Mouse (Mus musculus) olfactory bulb, adult 2 months (tissue): Measurements from ENCODE around the gene Psmd1.

Experiments
- CTCF ChIP-seq: fragments of 200-500 bp; IDR thresholded peaks from 2 replicates; pipeline ENCODE4 v1.5.1; 2012; ENCODE audit warnings: low read depth, mild to moderate bottlenecking, low read length, moderate library complexity; ENCODE audit not compliant: insufficient read depth
- POLR2A ChIP-seq: fragments of 200-500 bp; IDR thresholded peaks from 2 replicates; pipeline ENCODE4 v1.6.1; 2012; ENCODE audit warnings: mild to moderate bottlenecking, low read depth, low read length, moderate library complexity; ENCODE audit not compliant: insufficient read depth

- TF ChIP-seq POLR2A (no peak), CTCF (no peak)
Observed at GRCm38 (mm10) chr1:86147557-86147956, 83.4 kb downstream of the Psmd1 start.
